Mouse (Mus musculus) urinary bladder, postnatal 14 days (tissue): ENCODE data around the gene Ttbk1.

Experiments used
- DNase-seq: peaks from one replicate; pipeline ENCODE4 v3.0.0; 2021; ENCODE audit warnings: low spot score

The Ttbk1 gene

GRCm38 (mm10) chr17:46418628-46419027 is 68.8 kb downstream of the Ttbk1 start:
- DNase-seq: no peak

- no peak for DNase-seq
Measured at GRCm38 (mm10) chr17:46408478-46408877, 79.0 kb downstream of the Ttbk1 start.

- DNase-seq: no peak
Measured at GRCm38 (mm10) chr17:46394631-46395030, 92.8 kb downstream of the Ttbk1 start.

- peak; percentile 35 for DNase-seq
Measured at GRCm38 (mm10) chr17:46393012-46393411, 94.5 kb downstream of the Ttbk1 start.
